Mouse (Mus musculus): Measurements from ENCODE around the gene Hecw2.

DNA sequence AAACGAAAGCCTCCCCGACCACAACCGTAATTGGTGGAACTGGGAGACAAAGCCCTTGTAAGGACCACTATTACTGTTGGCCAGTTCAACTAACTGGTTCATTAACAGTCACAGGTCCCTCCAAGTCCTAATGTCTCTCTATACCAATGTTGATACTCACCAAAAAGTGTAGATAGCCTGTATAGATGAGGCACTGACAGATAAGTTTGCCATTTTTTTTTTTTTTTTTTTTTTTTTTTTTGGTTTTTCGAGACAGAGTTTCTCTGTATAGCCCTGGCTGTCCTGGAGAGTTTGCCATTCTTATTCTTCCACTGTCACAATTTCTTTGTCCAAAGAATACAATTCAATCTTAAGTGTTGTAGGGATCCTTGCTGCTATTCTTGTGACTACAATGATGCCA, 47.8 kb upstream of the Hecw2 start:
- TF ChIP-seq POLR2A (IDR thresholded peaks at IDR 0.05; ENCODE audit: borderline replicate concordance, insufficient read depth, low read length): no peak
- no peak for TF ChIP-seq CTCF (IDR thresholded peaks at IDR 0.05; ENCODE audit: borderline replicate concordance, insufficient read depth, low read depth, low read length)
